ENCODE assay signal across 12 mouse cellular contexts in genomic region chr10:44761324-44761723, GRCm38 (mm10).
A peak's percentile ranks its signal among the peaks of the same experiment; 100 is the strongest.
DNase-seq lines count a peak whose midpoint lies in the region; ATAC-seq lines count a peak whose summit lies in the region.
"Had no signal": no experiment of that assay in that cellular context is flagged by ENCODE, and none has a peak within 500 bp of the region (broad histone marks: within the 10 kb centered on the region; RNA-seq: fewer than 3 reads in every experiment).

No protein-coding gene starts in this region.

- no peak for ATAC-seq in erythroid progenitor cell, adult 5-6 weeks (replicated peaks; ENCODE audit: low FRiP score, poor library complexity, severe bottlenecking)
- no peak for ATAC-seq in activated CD4-positive, CD25-positive, alpha-beta regulatory T cell, adult 4 months

- DNase-seq in cerebellum, postnatal 14 days, result peak; percentile 9 to 17
- no peak for DNase-seq in cerebellum, adult 8-10 months
- peak; percentile 7 for DNase-seq in left cerebral cortex, postnatal 4 days
- no peak for DNase-seq in left cerebral cortex, postnatal 10 days (ENCODE audit: extremely low spot score in 1 of 2, low spot score in 2 of 2)
- peak; percentile 15 for DNase-seq in thymus, postnatal 4 days
- no peak for DNase-seq in thymus, postnatal 10 days (ENCODE audit: low spot score in 2 of 2)
- DNase-seq: adrenal gland, adult 8-10 months; cerebellum, adult 9-11 months; heart, postnatal 10 days; thymus, adult 2 months had no signal

- intact Hi-C loops in left cerebral cortex, postnatal 4 days (cut with DNase I), result no loop called here
- intact Hi-C loops in left cerebral cortex, postnatal 10 days (cut with DNase I), result no loop called here

Comparison
In these comparisons a context has a peak if more than half of its experiments do, and no peak if none do; other contexts are left out.
1. DNase-seq: peak in cerebellum, postnatal 14 days (2 of 2), left cerebral cortex, postnatal 4 days (single experiment) and thymus, postnatal 4 days (single experiment); none in cerebellum, adult 8-10 months (single experiment), left cerebral cortex, postnatal 10 days (0 of 2) and thymus, postnatal 10 days (0 of 2).